Mouse (Mus musculus) adrenal gland, postnatal 14 days (tissue): Measurements from ENCODE around the gene Pcp4. TPM values are rescaled to one million over a fixed set of nuclear protein-coding genes. Genes with fewer than 3 reads are reported as not detected.

Experiments used
- total RNA-seq: library from RNA; stranded (reverse); gene quantifications from 2 replicates; pipeline ENCODE4 v1.2.3, GENCODE M21; 2021

The Pcp4 gene
- total RNA-seq, 1 experiment from 2014 or later, result 15.0 TPM

Other genes with a start within 250 kb of the Pcp4 start
- 0.30 TPM in 1 of 2 replicates, not detected in the other for gene B3galt5, start 231.8 kb upstream of the Pcp4 start, total RNA-seq
- 0.23 and 0.30 TPM in 2 replicates for gene Itgb2l, start 24.0 kb upstream of the Pcp4 start, total RNA-seq